Mouse (Mus musculus) ES-E14 (cell line): ENCODE measurements around the gene Pgap2. TPM values are rescaled to one million over a fixed set of nuclear protein-coding genes. Genes with fewer than 3 reads are reported as not detected.
A peak's percentile ranks its signal among the peaks of the same experiment; 100 is the strongest.

Experiments
- DNase-seq: peaks from one replicate; pipeline ENCODE4 v3.0.0-alpha.2; 2013; ENCODE audit warnings: low read depth, low spot score
- H3K27ac ChIP-seq: 2 replicates; pipeline ENCODE4 v1.5.1; 2012; ENCODE audit warnings: low read depth, mild to moderate bottlenecking, low read length, moderate library complexity, mixed read lengths; ENCODE audit not compliant: poor library complexity, insufficient read depth, severe bottlenecking
- H3K36me3 ChIP-seq: 2 replicates; pipeline ENCODE4 v1.6.1; 2012; ENCODE audit warnings: mild to moderate bottlenecking, low read length, moderate library complexity, mixed read lengths; ENCODE audit not compliant: control insufficient read depth, poor library complexity, insufficient read depth, severe bottlenecking
- H3K4me1 ChIP-seq, 2 experiments: fragments of 150-350 bp in 1 of 2; sonication (generic) in 1 of 2; 2 replicates each; pipeline ENCODE4 v1.6.1; 2012; ENCODE audit warnings: low read length in 2 of 2, mild to moderate bottlenecking in 1 of 2, mixed read lengths in 1 of 2; ENCODE audit not compliant: control insufficient read depth in 2 of 2, insufficient read depth in 2 of 2, poor library complexity in 1 of 2
- H3K4me3 ChIP-seq, 2 experiments: fragments of 150-350 bp in 1 of 2; sonication (generic) in 1 of 2; 2 replicates each; pipeline ENCODE4 v1.5.1; 2012; ENCODE audit warnings: low read length in 2 of 2, low read depth in 1 of 2, mild to moderate bottlenecking in 1 of 2, mixed read lengths in 1 of 2; ENCODE audit not compliant: insufficient read depth in 1 of 2, poor library complexity in 1 of 2, severe bottlenecking in 1 of 2
- H3K9ac ChIP-seq: 2 replicates; pipeline ENCODE4 v1.6.1; 2012; ENCODE audit warnings: low read depth, mild to moderate bottlenecking, low read length, mixed read lengths; ENCODE audit not compliant: poor library complexity, insufficient read depth, severe bottlenecking
- H3K9me3 ChIP-seq: fragments of 150-350 bp; sonication (generic); 2 replicates; pipeline ENCODE4 v1.6.1; 2012; ENCODE audit warnings: low read depth, mild to moderate bottlenecking, low read length; ENCODE audit not compliant: control insufficient read depth, insufficient read depth
- CHD2 ChIP-seq: IDR thresholded peaks from 2 replicates; pipeline ENCODE4 v1.6.1; 2014; ENCODE audit warnings: mild to moderate bottlenecking, low read depth, low read length, inconsistent platforms
- HCFC1 ChIP-seq: IDR thresholded peaks from 2 replicates; pipeline ENCODE4 v1.6.1; 2012; ENCODE audit warnings: low read length, inconsistent platforms, borderline replicate concordance; ENCODE audit not compliant: insufficient read depth
- MAFK ChIP-seq: IDR thresholded peaks from 2 replicates; pipeline ENCODE4 v1.6.1; 2014; ENCODE audit warnings: mild to moderate bottlenecking, low read depth, low read length, inconsistent platforms; ENCODE audit not compliant: insufficient read depth
- ZC3H11A ChIP-seq: IDR thresholded peaks from 2 replicates; pipeline ENCODE4 v1.6.1; 2012; ENCODE audit warnings: low read depth, mild to moderate bottlenecking, inconsistent platforms, low read length, borderline replicate concordance
- ZNF384 ChIP-seq: IDR thresholded peaks from 2 replicates; pipeline ENCODE4 v1.6.1; 2012; ENCODE audit warnings: low read depth, low read length, inconsistent platforms
- in situ Hi-C, 2 experiments: fragments of 600-800 bp; cut with MboI; formaldehyde crosslinking; loops; one replicate each; pipeline ENCODE4 v1.15.1; 2025; ENCODE audit warnings: low sequenced_read_pairs in 2 of 2, inconsistent platforms in 1 of 2; ENCODE audit not compliant: unreplicated experiment in 2 of 2
- total RNA-seq: library from RNA; depleted of rRNA; stranded (reverse); fragments of 300-350 nt; gene quantifications from 2 replicates; pipeline ENCODE4 v1.2.3, GENCODE M21; 2012

The Pgap2 gene
- total RNA-seq, 1 experiment = 24.0 TPM

DNA sequence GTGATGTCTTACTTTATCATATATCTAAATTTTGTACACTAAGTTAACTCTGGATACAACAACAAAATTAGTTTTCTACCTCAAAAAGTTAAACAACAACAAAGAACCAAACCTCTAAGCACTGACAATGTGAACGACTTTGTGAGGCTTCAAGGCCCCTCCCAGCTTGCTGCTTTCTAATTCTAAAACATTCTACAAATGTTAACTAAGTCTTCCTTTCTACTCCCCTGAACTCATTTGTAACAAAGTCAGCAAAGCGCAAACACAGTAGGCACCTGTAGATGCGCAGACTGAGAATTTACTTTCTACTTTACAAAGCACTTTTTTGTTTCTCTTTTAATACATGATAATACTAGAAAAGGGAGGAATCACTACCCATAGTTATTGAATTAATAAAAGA is 9.4 kb upstream of the Pgap2 start:
- peak; percentile 27 for DNase-seq
- Histone ChIP-seq H3K36me3 (no peaks in the 10 kb centered on the region), H3K9ac (no peak overlapping the region), H3K27ac (peak overlapping the region; percentile 91; the same call in 1 of the 2 replicates), H3K4me3 (0 out of 4 replicates have a peak overlapping the region, but pooled peaks of 1 of the 2 experiments have one; percentile 10), H3K4me1 (peaks cover 10 to 17% of the 10 kb centered on the region in 2 experiments), H3K9me3 (no peaks in the 10 kb centered on the region)
- in situ Hi-C loops = no loop called here
- no peak for TF ChIP-seq HCFC1
- TF ChIP-seq ZNF384 = no peak
- TF ChIP-seq CHD2 = no peak
- no peak for TF ChIP-seq ZC3H11A
- TF ChIP-seq MAFK = no peak

DNA sequence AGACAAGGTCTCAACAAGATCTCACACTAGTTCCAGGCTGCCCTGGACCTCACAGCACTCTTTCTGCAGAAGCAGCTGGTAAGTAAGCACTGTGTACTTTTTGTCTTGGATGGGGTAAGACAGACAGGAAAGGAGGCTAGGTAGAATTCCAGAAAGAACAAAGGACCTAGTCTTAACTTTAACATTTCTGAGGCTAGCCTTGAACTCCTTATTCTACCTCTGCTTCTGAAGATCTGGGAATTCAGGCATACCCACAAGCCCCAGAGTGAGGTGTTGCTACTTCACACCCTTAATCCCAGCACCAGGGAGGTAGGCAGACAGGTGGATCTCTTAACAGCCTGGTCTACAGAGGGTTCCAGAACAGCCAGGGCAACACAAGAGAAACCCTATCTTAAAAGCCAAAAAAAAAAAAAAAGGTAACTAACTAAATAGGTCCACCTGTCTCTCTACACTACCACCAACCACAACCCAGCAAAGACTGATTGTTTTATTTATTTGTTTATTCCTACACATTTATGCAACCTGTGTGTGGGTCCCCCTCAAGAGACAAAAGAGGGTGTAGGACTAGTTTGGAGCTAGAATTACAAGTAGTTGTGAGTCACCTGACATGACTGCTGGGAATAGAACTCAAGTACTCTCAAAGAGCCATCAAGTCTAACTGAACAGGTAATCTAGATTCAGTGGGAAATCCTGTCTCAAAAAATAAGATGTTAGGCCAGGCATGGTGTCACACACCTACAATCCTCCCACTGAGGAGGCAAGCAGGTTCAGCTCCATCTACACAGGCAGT is 8.8 kb upstream of the Pgap2 start:
- TF ChIP-seq ZNF384 = peak; percentile 26; the same call in 1 of the 2 replicates
- TF ChIP-seq MAFK = no peak
- Histone ChIP-seq H3K36me3 (no peaks in the 10 kb centered on the region), H3K9ac (no peak overlapping the region; the same call in 1 of the 2 replicates), H3K4me1 (peaks cover 10 to 17% of the 10 kb centered on the region in 2 experiments), H3K27ac (peak overlapping the region; percentile 91), H3K4me3 (0 out of 4 replicates have a peak overlapping the region, but pooled peaks of 1 of the 2 experiments have one; percentile 10), H3K9me3 (no peaks in the 10 kb centered on the region)
- in situ Hi-C loops = no loop called here
- DNase-seq = peak; percentile 37

DNA sequence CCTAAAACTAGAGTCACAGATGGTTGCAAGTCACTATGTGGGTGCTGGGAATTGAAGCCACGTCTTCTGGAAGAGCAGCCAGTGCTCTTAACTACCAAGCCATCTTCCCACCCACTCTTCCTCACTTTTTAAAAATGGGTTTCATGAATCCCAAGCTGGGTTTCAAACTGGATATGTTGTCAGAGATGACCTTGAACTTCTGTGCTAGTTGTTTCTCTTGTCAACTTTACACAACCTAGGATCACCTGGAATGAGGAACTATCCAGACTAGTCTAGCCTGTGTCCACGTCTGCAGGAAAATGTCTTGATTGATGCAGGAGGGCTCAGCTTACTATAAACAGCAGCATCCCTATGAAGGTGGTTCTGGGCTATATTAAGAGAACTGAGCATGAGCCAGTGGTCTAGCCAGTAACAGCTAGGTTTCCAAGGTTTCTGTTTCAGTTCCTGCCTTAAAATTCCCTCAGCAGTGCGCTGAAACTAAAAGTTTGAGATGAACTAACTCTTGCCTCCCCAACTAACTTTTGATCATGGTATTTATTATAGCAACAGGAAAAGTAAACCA is 5.6 kb upstream of the Pgap2 start:
- no peak overlapping the region for H3K9ac ChIP-seq
- in situ Hi-C loops = no loop called here
- TF ChIP-seq MAFK (no peak), HCFC1 (no peak), CHD2 (no peak), ZC3H11A (no peak), ZNF384 (no peak)

DNA sequence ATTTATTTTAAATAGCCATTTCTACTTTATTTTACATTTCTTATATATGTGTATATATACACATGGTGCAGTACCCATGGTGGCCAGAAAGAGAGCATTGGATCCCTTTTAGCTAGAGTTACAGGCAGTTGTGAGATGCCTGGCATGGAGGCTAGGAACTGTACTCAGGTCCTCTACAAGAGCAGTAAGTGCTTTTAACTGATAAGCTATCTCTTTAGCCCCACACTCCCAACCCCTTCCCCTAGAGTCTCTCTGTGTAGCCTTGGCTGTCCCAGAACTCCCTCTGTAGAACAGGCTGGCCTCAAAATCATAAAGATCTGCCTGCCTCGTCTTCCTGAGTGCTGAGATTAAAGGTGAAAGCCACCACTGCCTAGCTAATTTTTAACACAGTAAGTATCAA is 4.4 kb upstream of the Pgap2 start:
- DNase-seq = no peak
- Histone ChIP-seq H3K4me3 (no peak overlapping the region), H3K9ac (no peak overlapping the region), H3K27ac (no peak overlapping the region), H3K4me1 (peaks cover 3 to 9% of the 10 kb centered on the region in 2 experiments), H3K9me3 (no peaks in the 10 kb centered on the region), H3K36me3 (no peaks in the 10 kb centered on the region)
- TF ChIP-seq MAFK (no peak), ZC3H11A (no peak), HCFC1 (no peak), ZNF384 (no peak), CHD2 (no peak)
- in situ Hi-C loops = no loop called here

More for the DNA sequence above, 5.6 kb upstream of the Pgap2 start:
- H3K9me3 ChIP-seq = no peaks in the 10 kb centered on the region
- no peak overlapping the region for H3K27ac ChIP-seq
- H3K36me3 ChIP-seq = no peaks in the 10 kb centered on the region
- peaks cover 7 to 17% of the 10 kb centered on the region in 2 experiments for H3K4me1 ChIP-seq
- H3K4me3 ChIP-seq = no peak overlapping the region
- no peak for DNase-seq
